Mouse (Mus musculus) olfactory bulb, adult 2 months (tissue): ENCODE data around the gene Gm9573.

Source experiments
- CTCF ChIP-seq: fragments of 200-500 bp; IDR thresholded peaks from 2 replicates; pipeline ENCODE4 v1.5.1; 2012; ENCODE audit warnings: low read depth, mild to moderate bottlenecking, low read length, moderate library complexity; ENCODE audit not compliant: insufficient read depth
- POLR2A ChIP-seq: fragments of 200-500 bp; IDR thresholded peaks from 2 replicates; pipeline ENCODE4 v1.6.1; 2012; ENCODE audit warnings: mild to moderate bottlenecking, low read depth, low read length, moderate library complexity; ENCODE audit not compliant: insufficient read depth

- no peak for TF ChIP-seq POLR2A
- TF ChIP-seq CTCF, result no peak
These were observed 26.6 kb upstream of the Gm9573 start for GRCm38 (mm10) chr17:35653086-35653485.
